Mouse (Mus musculus): ENCODE results near the gene Aplp2.

DNA sequence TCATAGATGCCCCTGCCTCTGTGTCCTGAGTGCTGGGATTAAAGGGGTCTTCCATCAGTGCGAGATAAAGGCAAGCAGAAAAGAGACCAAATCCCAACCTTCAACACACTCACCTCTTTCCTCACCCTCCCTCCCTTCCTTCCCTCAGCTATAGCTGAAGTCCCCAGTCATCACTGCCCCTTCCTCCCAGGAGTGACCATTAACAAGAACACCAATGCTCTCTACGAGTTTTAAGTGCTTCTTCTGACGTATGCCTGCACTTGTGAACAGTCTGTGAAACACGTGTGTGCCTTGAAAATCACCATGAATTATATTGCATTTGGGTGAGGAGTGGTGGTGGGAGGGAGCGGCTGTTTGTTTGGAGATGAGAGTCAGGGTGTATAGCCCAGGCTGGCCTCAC is 24.5 kb upstream of the Aplp2 start:
- TF ChIP-seq POLR2A (IDR thresholded peaks at IDR 0.05; ENCODE audit: low read depth, low read length) = no peak
- no peak for TF ChIP-seq CTCF (IDR thresholded peaks at IDR 0.05; ENCODE audit: extremely low read depth, insufficient read length, insufficient replicate concordance, low read depth, low read length)

All from small intestine, adult 2 months (tissue).